19 mouse cellular contexts compared by ENCODE assay signal in the genomic region with DNA sequence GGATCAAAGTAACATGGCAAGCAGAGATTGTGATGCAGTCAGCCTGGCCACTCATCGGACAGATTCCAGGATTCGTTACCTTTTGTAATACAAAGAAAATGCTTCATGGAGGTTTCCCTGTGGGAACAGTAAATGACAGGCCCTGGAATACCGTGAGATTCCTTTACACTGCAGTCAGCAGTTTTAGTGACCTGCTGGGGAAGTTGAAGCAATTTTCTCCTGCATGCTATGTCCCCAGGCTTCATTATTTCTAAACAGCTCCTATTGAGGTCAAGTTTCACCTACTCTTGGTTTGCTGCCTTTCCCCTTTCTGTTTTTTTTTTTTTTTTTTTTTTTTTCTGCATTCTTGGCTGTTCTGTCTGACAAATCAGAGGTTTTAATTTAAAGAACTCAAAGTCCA.
DNase-seq lines count a peak whose midpoint lies in the region; ATAC-seq and TF ChIP-seq lines count a peak whose summit lies in the region.
"Had no signal": no experiment of that assay in that cellular context is flagged by ENCODE, and none has a peak within 500 bp of the region (broad histone marks: within the 10 kb centered on the region; RNA-seq: fewer than 3 reads in every experiment).

No protein-coding gene starts in this region.

- H3K9me3 ChIP-seq in kidney, embryonic 16.5 days (ENCODE audit: low read length): no peaks in the 10 kb centered on the region
- H3K9me3 ChIP-seq in embryonic facial prominence, embryonic 10.5 days: no peaks in the 10 kb centered on the region
- no peaks in the 10 kb centered on the region for H3K9me3 ChIP-seq in limb, embryonic 14.5 days (ENCODE audit: control insufficient read depth, low read length)
- H3K9me3 ChIP-seq in forebrain, postnatal 0 days (ENCODE audit: low read length): no peaks in the 10 kb centered on the region
- no peaks in the 10 kb centered on the region for H3K9me3 ChIP-seq in liver, embryonic 12.5 days (replicated peaks)
- H3K9me3 ChIP-seq: embryonic facial prominence, embryonic 15.5 days; midbrain, embryonic 12.5 days; neural tube, embryonic 13.5 days had no signal

- TF ChIP-seq CTCF in forebrain, postnatal 0 days (IDR thresholded peaks at IDR 0.05; ENCODE audit: low read depth): no peak

- H3K4me3 ChIP-seq in kidney, embryonic 16.5 days (ENCODE audit: low read length): no peak overlapping the region
- H3K4me3 ChIP-seq in embryonic facial prominence, embryonic 10.5 days: no peak overlapping the region
- no peak overlapping the region for H3K4me3 ChIP-seq in limb, embryonic 14.5 days (replicated peaks; ENCODE audit: low read length)
- H3K4me3 ChIP-seq in forebrain, postnatal 0 days (ENCODE audit: low read depth, low read length): no peak overlapping the region
- H3K4me3 ChIP-seq in liver, embryonic 12.5 days: no peak overlapping the region
- H3K4me3 ChIP-seq: embryonic facial prominence, embryonic 15.5 days; midbrain, embryonic 12.5 days; neural tube, embryonic 13.5 days had no signal

- H3K27me3 ChIP-seq in kidney, embryonic 16.5 days (ENCODE audit: insufficient read depth, low read length): no peaks in the 10 kb centered on the region
- H3K27me3 ChIP-seq in embryonic facial prominence, embryonic 10.5 days (replicated peaks; ENCODE audit: low read depth, poor library complexity, severe bottlenecking): no peaks in the 10 kb centered on the region
- no peaks in the 10 kb centered on the region for H3K27me3 ChIP-seq in limb, embryonic 14.5 days (ENCODE audit: control insufficient read depth, insufficient read depth, low read length)
- H3K27me3 ChIP-seq in forebrain, postnatal 0 days (ENCODE audit: insufficient read depth, low read length): no peaks in the 10 kb centered on the region
- no peaks in the 10 kb centered on the region for H3K27me3 ChIP-seq in liver, embryonic 12.5 days (replicated peaks)
- H3K27me3 ChIP-seq: embryonic facial prominence, embryonic 15.5 days; midbrain, embryonic 12.5 days; neural tube, embryonic 13.5 days had no signal

- WGBS in kidney, embryonic 16.5 days: 35% methylated on average over 3 of the region's 3 CpGs
- 35% methylated on average over 3 of the region's 3 CpGs for WGBS in embryonic facial prominence, embryonic 10.5 days
- WGBS in limb, embryonic 14.5 days: 15% methylated on average over 3 of the region's 3 CpGs
- 49% methylated on average over 3 of the region's 3 CpGs for WGBS in forebrain, postnatal 0 days
- 63% methylated on average over 3 of the region's 3 CpGs for WGBS in liver, embryonic 12.5 days (ENCODE audit: insufficient replicate concordance)

- H3K36me3 ChIP-seq in kidney, embryonic 16.5 days (ENCODE audit: insufficient read depth, low read length): no peaks in the 10 kb centered on the region
- no peaks in the 10 kb centered on the region for H3K36me3 ChIP-seq in embryonic facial prominence, embryonic 10.5 days (replicated peaks)
- H3K36me3 ChIP-seq in limb, embryonic 14.5 days (ENCODE audit: control insufficient read depth, insufficient read depth, low read length): no peaks in the 10 kb centered on the region
- H3K36me3 ChIP-seq in forebrain, postnatal 0 days (ENCODE audit: insufficient read depth): no peaks in the 10 kb centered on the region
- H3K36me3 ChIP-seq in liver, embryonic 12.5 days: no peaks in the 10 kb centered on the region
- H3K36me3 ChIP-seq: embryonic facial prominence, embryonic 15.5 days; midbrain, embryonic 12.5 days; neural tube, embryonic 13.5 days had no signal

- H3K4me1 ChIP-seq in kidney, embryonic 16.5 days (ENCODE audit: insufficient read depth, low read length): no peaks in the 10 kb centered on the region
- peaks cover 3% of the 10 kb centered on the region; the same call in 1 of the 2 replicates for H3K4me1 ChIP-seq in embryonic facial prominence, embryonic 10.5 days
- H3K4me1 ChIP-seq in limb, embryonic 14.5 days (ENCODE audit: control insufficient read depth, insufficient read depth, low read length): no peaks in the 10 kb centered on the region
- no peaks in the 10 kb centered on the region for H3K4me1 ChIP-seq in forebrain, postnatal 0 days (ENCODE audit: insufficient read depth)
- H3K4me1 ChIP-seq in liver, embryonic 12.5 days: no peaks in the 10 kb centered on the region
- H3K4me1 ChIP-seq: embryonic facial prominence, embryonic 15.5 days; midbrain, embryonic 12.5 days; neural tube, embryonic 13.5 days had no signal

- no peak for ATAC-seq in kidney, embryonic 16.5 days (ENCODE audit: low FRiP score, low TSS enrichment)
- peak; percentile 81 for ATAC-seq in limb, embryonic 14.5 days (ENCODE audit: low FRiP score, low read depth)
- ATAC-seq in forebrain, postnatal 0 days: no peak
- no peak for ATAC-seq in liver, embryonic 12.5 days
- ATAC-seq: activated CD4-positive, CD25-positive, alpha-beta regulatory T cell, adult 4 months; inflammation-experienced regulatory T-cells, adult 6 months; liver, postnatal 0 days had no signal

- no peak overlapping the region for H3K9ac ChIP-seq in kidney, embryonic 16.5 days (replicated peaks; ENCODE audit: low read length)
- H3K9ac ChIP-seq in limb, embryonic 14.5 days (ENCODE audit: low read depth, low read length, severe bottlenecking): no peak overlapping the region
- no peak overlapping the region for H3K9ac ChIP-seq in forebrain, postnatal 0 days
- no peak overlapping the region for H3K9ac ChIP-seq in liver, embryonic 12.5 days
- H3K9ac ChIP-seq: embryonic facial prominence, embryonic 15.5 days; hindbrain, embryonic 14.5 days; liver, postnatal 0 days; midbrain, embryonic 12.5 days; neural tube, embryonic 13.5 days had no signal

- no peak overlapping the region for H3K4me2 ChIP-seq in kidney, embryonic 16.5 days (replicated peaks; ENCODE audit: low read depth, low read length)
- no peak overlapping the region for H3K4me2 ChIP-seq in limb, embryonic 14.5 days (replicated peaks; ENCODE audit: low read depth, low read length, severe bottlenecking)
- H3K4me2 ChIP-seq in forebrain, postnatal 0 days (ENCODE audit: low read depth): no peak overlapping the region
- no peak overlapping the region for H3K4me2 ChIP-seq in liver, embryonic 12.5 days
- H3K4me2 ChIP-seq: embryonic facial prominence, embryonic 15.5 days; hindbrain, embryonic 14.5 days; midbrain, embryonic 12.5 days; neural tube, embryonic 13.5 days had no signal

- TF ChIP-seq POLR2A in limb, embryonic 14.5 days (IDR thresholded peaks at IDR 0.05; ENCODE audit: borderline replicate concordance, extremely low read depth, insufficient read depth, insufficient read length): no peak

- H3K27ac ChIP-seq in kidney, embryonic 16.5 days (ENCODE audit: low read length): 0 out of 2 replicates have a peak overlapping the region, but pooled peaks have one; percentile 38
- H3K27ac ChIP-seq in embryonic facial prominence, embryonic 10.5 days (replicated peaks): peak overlapping the region; percentile 37
- 0 out of 2 replicates have a peak overlapping the region, but pooled peaks have one; percentile 6 for H3K27ac ChIP-seq in limb, embryonic 14.5 days (replicated peaks; ENCODE audit: low read depth, low read length)
- H3K27ac ChIP-seq in forebrain, postnatal 0 days (ENCODE audit: low read depth, low read length): no peak overlapping the region
- no peak overlapping the region for H3K27ac ChIP-seq in liver, embryonic 12.5 days
- H3K27ac ChIP-seq: embryonic facial prominence, embryonic 15.5 days; hindbrain, embryonic 14.5 days; midbrain, embryonic 12.5 days; neural tube, embryonic 13.5 days had no signal

- no peak for DNase-seq in kidney, postnatal 25 days
- peak; percentile 5 for DNase-seq in brain, adult 2 months (ENCODE audit: low read depth, low spot score)
- DNase-seq in embryonic facial prominence, embryonic 10.5 days (ENCODE audit: low spot score): peak; percentile 31
- peak; percentile 59 for DNase-seq in limb, embryonic 14.5 days (ENCODE audit: low spot score)
- no peak for DNase-seq in forebrain, postnatal 0 days
- DNase-seq: adrenal gland, adult 8-10 months; cerebellum, adult 9-10 months; kidney, adult 18-20 months; liver, postnatal 0 days; lung, postnatal 10 days; thymus, postnatal 14 days had no signal

Comparison
In these comparisons a context has a peak if more than half of its experiments do, and no peak if none do; other contexts are left out.
1. H3K27ac ChIP-seq: peak in kidney, embryonic 16.5 days (single experiment), embryonic facial prominence, embryonic 10.5 days (single experiment) and limb, embryonic 14.5 days (single experiment); none in forebrain, postnatal 0 days (single experiment) and liver, embryonic 12.5 days (single experiment).
2. DNase-seq: peak in brain, adult 2 months (single experiment), embryonic facial prominence, embryonic 10.5 days (single experiment) and limb, embryonic 14.5 days (single experiment); none in kidney, postnatal 25 days (0 of 2) and forebrain, postnatal 0 days (single experiment).